Mouse (Mus musculus): ENCODE data around the gene Tmem239.

GRCm38 (mm10) chr2:130424126-130424853 is 18.0 kb downstream of the Tmem239 start, which contains the start of the genes Vps16 and Pced1a:
- TF ChIP-seq CTCF (IDR thresholded peaks at IDR 0.05), result peak; percentile 73
- TF ChIP-seq EP300 (IDR thresholded peaks at IDR 0.05), result 0 out of 2 replicates have a peak, but pooled peaks have one; percentile 8
